Mouse (Mus musculus) MEL (cell line): ENCODE results near the gene Msrb1.
"Not testable (repeated sequence)": the region's sequence is repeated elsewhere in the genome, so short reads cannot be mapped to it uniquely, and the experiment has no call there.

ENCODE experiments used
- CHD2 ChIP-seq: IDR thresholded peaks from 2 replicates; pipeline ENCODE4 v1.6.1; 2011; ENCODE audit warnings: low read length, improper control_type of control experiment
- CTCF ChIP-seq, 3 experiments: IDR thresholded peaks in 2 of 3; conservative IDR thresholded peaks in 1 of 3; 2 replicates each; pipeline ENCODE4 v1.5.1; 2011 to 2012; ENCODE audit warnings: low read length in 3 of 3, low read depth in 2 of 3, mild to moderate bottlenecking in 2 of 3, improper control_type of control experiment in 1 of 3, inconsistent platforms in 1 of 3, mixed read lengths in 1 of 3, moderate library complexity in 1 of 3; ENCODE audit not compliant: control insufficient read depth in 1 of 3, insufficient read depth in 1 of 3, poor library complexity in 1 of 3, severe bottlenecking in 1 of 3
- ETS1 ChIP-seq: IDR thresholded peaks from 2 replicates; pipeline ENCODE4 v1.6.1; 2012; ENCODE audit warnings: low read depth, mild to moderate bottlenecking, inconsistent platforms, low read length, improper control_type of control experiment, moderate library complexity
- HCFC1 ChIP-seq: IDR thresholded peaks from 2 replicates; pipeline ENCODE4 v1.6.1; 2012; ENCODE audit warnings: low read depth, mild to moderate bottlenecking, inconsistent platforms, low read length, improper control_type of control experiment, moderate library complexity
- POLR2A ChIP-seq, 2 experiments: IDR thresholded peaks; 2 replicates each; pipeline ENCODE4 v1.6.1; 2011 to 2012; ENCODE audit warnings: low read length in 2 of 2, mild to moderate bottlenecking in 2 of 2, control low read depth in 1 of 2, improper control_type of control experiment in 1 of 2, low read depth in 1 of 2, moderate library complexity in 1 of 2; ENCODE audit not compliant: control insufficient read depth in 1 of 2, insufficient read depth in 1 of 2, poor library complexity in 1 of 2
- SIN3A ChIP-seq: IDR thresholded peaks from 2 replicates; pipeline ENCODE4 v1.6.1; 2012; ENCODE audit warnings: low read length, improper control_type of control experiment, inconsistent platforms
- TAL1 ChIP-seq: IDR thresholded peaks from 2 replicates; pipeline ENCODE4 v1.6.1; 2012; ENCODE audit warnings: mild to moderate bottlenecking, inconsistent platforms, low read length, moderate library complexity, mixed read lengths
- ZNF384 ChIP-seq: IDR thresholded peaks from 2 replicates; pipeline ENCODE4 v1.6.1; 2012; ENCODE audit warnings: low read depth, mild to moderate bottlenecking, inconsistent platforms, low read length, improper control_type of control experiment

GRCm38 (mm10) chr17:24718938-24719337 is 17.5 kb upstream of the Msrb1 start:
- not testable (repeated sequence) for TF ChIP-seq HCFC1; POLR2A (IDR thresholded peaks at IDR 0.05; ENCODE audit: control insufficient read depth in 1 of 2, insufficient read depth in 1 of 2, low read depth in 1 of 2, low read length in 2 of 2, poor library complexity in 1 of 2); TAL1; ETS1; CTCF (IDR thresholded peaks at IDR 0.05 in 2 of 3, conservative IDR thresholded peaks at IDR 0.05 in 1 of 3; ENCODE audit: control insufficient read depth in 1 of 3, insufficient read depth in 1 of 3, low read depth in 2 of 3, low read length in 3 of 3, poor library complexity in 1 of 3, severe bottlenecking in 1 of 3); ZNF384; CHD2; SIN3A
